Mouse (Mus musculus) right cerebral cortex, postnatal 25 days (tissue): ENCODE results near the gene 2610507B11Rik.

Source experiments
- DNase-seq: peaks from one replicate; pipeline ENCODE4 v3.0.0; 2022

2610507B11Rik gene

DNA sequence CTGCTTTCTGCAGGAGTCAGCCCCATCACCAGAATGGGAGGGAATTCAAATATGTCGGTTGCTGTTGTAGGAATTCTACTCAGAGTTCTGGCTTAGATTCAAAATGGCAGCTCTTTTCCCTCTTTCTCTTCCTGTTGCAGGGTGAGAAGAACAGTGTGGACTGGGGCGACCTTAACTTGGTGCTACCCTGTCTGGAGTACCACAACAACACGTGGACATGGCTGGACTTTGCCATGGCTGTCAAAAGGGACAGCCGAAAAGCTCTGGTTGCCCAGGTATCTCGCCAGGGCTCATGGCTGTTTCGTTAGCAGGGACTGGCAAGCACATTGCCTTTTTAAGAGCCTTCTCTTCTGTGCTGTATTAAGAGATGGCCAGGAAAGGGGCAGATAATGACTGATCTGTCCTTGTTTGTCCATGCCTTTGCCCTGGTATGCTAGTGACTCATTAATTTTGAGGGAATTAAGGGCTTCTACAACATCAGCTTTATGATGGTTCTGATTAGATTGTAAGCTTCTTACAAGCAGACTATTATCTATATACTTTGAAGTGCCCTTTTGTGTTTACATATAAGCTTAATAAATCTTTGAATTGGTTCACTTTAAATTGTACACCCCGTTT, 27.7 kb downstream of the 2610507B11Rik start:
- DNase-seq, result no peak

DNA sequence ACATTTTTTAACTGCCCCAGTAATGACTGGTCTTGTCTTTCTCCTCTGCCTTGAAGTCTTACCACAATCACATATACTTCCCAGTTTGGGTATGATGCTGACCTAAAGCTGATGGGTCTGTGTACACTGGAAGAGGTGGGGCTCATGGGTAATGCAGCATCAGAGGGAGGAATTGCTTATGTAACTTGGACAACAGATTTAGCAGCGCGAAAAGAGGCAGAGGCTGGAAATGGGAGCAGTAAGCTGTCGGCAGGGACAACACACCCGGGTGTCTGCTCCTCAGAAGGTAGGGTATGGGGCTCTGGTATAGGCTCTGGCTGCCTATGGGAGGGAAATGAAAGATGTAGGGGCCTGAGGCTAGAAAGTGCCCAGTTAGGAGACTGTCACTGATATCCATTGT, 29.1 kb downstream of the 2610507B11Rik start, which contains the start of gene BC030499:
Gene BC030499 (plus strand): TSS at position 188 of the 400 bp plus-strand sequence.
- peak; percentile 46 for DNase-seq

DNA sequence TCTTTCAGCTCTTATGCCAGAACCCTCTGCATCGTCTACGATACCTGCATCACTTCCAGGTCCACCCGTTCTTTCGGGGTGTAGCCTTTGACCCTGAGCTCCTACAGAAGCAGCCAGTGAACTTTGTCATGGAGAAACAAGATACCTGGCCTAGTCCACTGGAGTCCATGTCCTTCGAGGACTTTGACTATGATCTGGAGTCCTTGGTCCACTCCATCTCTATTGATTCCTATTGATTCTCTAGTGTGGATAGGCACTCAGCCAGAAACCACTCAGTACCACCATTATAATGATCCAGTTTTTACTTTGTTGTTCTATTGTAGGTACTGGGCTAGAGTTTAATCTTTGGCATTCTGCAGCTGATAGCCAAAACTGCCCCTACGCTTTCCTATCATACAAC, 33.0 kb downstream of the 2610507B11Rik start:
- DNase-seq, result no peak

DNA sequence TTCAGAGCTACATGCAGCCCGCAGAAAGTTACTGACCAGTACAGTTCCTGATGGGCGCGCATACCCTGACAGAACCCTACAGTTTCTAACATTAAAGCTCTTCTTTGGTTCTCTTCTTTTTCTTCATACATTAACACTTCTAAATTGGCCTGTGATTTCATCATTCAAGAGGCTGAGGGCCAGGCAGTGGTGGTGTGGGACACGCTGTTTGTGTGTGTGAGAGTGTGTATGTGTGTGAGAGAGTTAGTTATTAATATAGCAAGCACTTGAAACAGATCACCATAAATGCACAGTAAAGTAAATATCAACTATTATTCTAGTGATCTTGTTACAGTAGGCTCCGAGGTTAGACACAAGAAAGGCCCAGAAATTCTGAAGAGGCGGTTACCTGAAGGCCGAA, 39.4 kb downstream of the 2610507B11Rik start:
- DNase-seq, result no peak

DNA sequence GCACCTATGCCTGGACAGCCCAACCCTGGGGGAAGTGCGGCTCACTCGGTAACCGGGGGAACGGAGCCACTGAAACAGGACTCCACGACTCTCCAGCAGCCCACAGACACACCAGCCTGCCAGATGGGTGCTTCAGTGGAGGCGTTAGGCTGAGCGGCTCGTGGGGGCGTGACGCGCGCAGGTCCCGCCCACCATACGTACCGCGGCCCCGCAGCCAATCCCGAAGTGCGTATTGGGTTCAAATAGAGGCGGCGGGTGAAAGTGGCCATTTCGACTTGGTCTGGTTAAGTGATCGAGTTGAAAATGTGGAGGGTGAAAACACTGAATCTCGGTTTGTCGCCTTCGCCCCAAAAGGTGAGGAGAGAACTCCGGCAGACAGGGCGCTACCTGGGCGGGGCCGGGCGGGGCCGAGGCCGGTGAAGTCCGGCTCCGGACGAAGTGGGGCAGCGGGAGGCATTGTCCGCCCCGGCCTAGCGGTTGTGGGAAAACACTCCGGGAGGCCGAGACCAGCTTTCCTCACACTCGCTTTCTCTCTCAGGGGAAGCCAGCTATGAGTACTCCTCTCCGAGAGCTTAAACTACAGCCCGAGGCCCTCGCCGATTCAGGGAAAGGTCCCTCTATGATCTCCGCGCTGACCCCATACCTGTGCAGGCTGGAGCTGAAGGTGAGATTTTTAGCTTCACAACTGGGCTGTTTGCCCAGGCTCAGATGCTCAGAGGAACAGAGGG, 40.0 kb downstream of the 2610507B11Rik start, which contains the start of gene Spag5:
Gene Spag5 (plus strand): TSS at position 173 of the 728 bp plus-strand sequence.
- peak; percentile 92 for DNase-seq

DNA sequence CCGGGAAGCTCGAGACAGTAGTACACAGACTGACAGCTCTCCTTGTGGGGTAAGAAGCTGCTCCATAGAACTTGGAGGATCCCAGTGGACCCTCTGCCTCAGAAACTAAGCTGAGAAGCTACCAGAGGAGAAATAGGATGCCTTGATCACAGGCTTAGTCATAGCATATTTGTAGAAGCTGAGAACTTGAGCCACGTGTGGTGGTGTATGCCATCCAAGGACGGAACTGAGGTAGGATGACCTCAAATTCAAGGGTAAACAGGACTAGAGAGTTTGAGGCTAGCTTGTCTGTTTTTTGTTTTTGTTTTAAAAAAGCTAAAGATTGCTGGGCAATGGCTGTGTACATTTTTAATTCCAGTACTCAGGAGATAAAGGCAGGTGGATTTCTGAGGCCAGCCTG, 43.7 kb downstream of the 2610507B11Rik start:
- DNase-seq, result no peak

DNA sequence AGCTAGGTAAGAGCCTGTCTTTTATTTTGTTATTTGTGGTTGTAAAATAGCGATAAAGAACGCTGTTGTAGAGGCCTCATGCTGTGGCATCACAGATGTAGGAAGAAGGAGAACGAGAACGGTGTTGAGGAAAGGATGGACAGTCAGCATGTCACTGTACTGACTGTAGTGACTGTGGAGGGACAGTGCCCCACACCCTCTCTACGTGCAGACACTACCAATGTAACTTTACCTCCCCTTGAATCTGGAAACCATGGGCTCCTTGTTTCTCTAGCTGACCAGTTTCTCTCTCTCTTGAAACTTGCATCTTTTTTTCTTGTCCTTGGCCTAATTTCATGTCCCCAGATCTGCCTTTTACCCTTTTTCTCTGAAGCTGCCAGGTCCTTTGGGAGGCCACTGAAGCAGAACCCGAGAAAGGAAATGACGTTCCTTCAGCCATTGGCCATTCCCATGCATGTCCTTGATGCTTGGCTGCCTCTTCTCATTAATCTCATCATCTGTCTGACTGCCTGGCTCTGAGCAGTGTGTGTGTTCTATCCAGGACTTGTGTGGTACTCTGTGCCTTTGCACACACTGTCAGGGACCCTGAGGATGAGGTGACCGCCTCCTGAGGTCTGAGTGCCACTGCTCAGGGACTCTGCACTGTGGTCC, 49.4 kb downstream of the 2610507B11Rik start:
- DNase-seq, result no peak

DNA sequence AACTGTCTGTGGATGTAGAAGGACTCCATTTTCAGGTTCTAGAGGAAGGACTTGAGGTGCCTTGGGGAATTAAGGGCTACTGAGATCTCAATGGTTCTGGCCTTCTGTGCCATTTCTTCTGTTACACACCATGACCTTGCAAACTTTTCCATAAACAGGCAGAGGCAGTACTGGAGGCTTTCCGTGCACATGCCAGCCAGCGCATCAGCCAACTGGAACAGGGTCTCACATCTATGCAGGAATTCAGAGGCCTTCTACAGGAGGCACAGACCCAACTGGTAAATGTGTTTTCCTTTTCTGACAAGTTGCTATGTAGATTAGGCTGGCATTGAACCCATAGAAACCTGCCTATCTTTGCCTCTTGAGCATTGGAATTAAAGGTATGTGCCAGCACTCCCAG, 52.1 kb downstream of the 2610507B11Rik start:
- no peak for DNase-seq

DNA sequence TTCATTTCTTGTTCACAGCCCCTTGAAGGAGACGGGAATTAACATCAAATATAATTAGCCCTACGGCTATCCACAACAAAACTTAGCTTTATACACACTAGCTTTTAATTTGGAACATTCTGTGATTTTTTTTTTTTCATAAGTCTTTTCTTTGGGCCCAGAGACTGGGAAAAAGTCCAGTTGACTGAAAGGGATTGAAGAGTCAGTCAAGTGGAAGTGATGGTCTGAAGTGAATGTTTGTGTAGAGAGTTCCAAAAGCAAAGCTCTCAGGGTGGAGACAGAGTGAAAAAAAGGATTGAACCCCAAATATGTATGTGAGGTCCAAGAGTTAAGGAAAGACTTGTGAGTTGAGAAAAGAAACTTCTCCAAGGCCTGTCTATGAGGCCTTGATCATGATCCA, 56.9 kb downstream of the 2610507B11Rik start:
- no peak for DNase-seq

DNA sequence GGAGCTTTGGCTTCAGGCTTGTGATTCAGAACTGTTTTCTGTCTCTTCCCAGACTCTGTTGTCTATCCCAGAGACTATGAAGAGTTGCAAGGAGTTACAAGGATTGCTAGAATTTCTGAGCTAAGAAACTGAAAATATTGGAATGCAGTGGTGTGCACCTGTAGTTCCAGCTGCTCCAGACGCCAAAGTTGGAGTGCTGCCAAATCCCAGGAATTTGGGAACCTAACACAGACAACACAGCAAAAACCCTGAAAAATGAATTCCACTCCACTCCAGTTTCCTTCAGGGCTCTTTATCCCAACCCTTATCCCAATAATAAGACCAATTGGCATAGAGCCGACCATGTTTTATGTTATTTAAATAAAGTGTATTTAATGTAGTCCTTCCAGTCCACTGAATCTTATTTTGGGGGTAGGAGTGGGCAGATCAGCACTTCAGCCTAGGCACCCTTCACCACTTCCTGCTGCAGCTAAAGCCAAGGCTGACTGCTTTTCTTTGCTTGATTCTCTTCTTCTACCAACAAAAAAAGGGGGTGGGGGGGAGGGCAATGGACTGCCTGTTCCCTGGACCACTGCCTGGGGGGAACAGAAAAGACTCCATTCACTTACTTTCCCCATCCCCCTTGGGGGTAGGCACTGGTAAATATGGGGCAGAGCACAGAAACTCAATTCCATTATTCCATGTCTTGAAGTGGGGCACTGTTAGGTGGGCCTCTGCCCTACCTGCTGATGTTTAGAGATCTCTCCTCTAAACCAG, 60.7 kb downstream of the 2610507B11Rik start:
- no peak for DNase-seq

DNA sequence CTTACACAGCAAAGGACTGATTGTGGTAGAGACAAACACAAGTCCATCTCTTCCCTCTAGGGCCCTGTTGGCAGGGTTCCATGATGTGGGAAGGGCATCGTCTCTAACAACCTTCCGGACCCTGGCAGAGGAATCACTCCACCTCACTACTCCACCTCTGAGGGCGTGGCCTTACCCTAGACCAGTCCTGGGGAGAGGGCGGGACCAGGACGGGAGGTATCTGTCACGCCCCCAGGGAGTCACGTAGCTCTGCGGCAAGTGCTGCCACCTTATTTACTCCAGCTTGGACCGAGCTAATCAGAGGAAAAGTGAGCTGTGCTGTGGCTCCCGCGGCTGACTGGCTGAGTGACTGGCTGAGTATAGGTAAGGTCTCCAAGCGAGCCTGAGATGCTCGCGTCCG, 61.3 kb downstream of the 2610507B11Rik start, which contains the start of gene Aldoc:
Gene Aldoc (plus strand): TSS at position 109 of the 400 bp plus-strand sequence.
- DNase-seq, result peak; percentile 76

DNA sequence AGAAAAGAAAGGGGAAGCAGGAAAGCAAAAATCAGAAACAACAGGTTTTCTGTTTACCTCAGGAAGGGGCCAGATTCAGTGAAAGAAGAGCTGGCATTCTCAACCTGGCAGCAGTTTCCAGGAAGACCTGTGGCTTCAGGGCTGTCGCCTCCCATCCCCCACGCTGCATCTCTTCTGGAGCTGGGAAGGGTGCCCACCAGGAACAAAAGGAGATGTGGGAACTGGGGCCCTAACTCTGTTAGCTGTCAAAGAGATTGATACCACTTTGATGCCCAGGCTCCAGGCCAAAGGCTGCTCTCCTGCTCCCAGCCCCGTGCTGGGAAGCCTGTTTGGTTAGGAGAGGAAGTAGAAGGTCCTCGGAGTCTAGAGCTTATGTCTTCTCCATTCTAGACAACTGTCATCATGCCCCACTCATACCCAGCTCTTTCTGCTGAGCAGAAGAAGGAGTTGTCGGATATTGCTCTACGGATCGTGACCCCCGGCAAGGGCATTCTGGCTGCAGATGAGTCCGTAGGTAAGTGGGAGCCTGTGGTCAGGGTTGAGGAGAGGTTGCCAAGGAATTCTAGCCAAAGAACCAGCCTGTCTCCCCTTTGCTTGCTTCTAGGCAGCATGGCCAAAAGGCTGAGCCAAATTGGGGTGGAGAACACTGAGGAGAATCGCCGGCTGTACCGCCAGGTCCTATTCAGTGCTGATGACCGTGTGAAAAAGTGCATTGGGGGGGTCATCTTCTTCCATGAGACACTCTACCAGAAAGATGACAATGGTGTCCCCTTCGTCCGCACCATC, 62.6 kb downstream of the 2610507B11Rik start:
- no peak for DNase-seq

DNA sequence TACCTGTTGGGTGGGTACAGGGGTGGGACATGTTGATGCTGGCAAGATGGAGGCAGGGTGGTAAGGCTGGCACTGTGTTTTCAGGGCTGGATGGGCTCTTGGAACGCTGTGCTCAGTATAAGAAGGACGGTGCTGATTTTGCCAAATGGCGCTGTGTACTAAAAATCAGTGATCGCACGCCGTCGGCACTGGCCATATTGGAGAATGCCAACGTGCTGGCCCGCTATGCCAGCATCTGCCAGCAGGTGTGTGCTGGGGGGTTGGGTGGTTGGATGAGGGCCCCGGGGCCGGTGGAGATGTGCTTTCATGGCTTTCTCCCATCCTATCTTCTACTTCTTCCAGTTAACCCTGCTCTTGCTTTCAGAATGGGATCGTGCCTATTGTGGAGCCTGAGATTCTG, 63.4 kb downstream of the 2610507B11Rik start:
- DNase-seq, result no peak

DNA sequence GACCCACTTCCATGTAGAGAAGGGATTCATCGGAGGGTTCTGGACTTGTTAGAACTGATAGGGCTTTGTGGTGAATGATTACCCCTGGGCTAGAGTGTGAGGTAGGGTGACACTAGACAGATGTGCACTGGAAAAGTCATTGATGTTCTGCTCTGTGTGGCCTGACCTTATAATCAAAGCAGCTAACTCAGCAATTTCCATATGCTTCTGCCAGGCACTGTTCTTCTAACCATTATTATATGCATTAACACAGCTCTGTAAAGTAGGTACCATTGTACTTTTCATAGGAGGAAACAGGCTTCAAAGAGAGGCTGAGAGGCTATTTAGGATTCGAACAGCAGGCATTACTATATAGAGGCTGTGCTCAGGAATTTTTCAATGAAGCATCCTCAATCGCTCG, 65.7 kb downstream of the 2610507B11Rik start:
- no peak for DNase-seq

DNA sequence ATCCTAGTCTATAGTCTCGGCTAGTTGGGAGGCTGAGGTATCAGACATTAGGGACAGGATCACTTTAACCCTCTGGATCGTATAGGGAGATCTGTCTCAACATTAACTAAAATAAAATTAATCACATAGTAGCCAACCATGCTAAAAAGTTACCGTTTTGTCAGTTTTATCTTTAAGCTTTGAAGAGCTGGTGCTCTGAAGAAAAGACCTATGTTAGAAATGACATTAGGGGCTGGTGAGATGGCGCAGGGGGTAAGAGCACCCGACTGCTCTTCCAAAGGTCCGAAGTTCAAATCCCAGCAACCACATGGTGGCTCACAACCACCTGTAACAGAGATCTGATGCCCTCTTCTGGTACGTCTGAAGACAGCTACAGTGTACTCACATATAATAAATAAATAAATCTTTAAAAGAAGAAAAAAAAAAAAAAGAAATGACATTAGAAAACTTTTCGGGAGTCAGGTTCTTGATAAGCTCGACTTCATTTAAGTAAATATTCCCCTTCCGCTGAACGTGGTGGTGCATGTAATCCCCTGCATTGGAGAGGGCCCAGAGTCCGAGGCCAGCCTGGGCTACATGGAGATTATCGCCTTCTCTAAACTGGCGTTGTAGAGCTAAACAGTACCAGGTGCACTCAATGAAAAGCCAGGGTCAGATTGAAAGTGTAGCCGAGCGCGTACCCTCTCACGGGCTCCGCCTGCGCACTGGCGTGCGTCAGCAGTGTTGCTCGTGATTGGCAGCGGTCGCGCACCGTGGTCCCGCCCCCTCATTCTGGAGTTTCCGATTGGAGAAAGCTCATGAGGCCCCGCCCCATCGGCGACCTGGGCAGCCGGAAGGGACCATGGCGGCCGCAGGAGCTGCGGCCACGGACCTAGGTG, 66.3 kb downstream of the 2610507B11Rik start, which contains the start of gene Pigs:
Gene Pigs (plus strand): TSS at position 782 of the 878 bp plus-strand sequence.
- peak; percentile 94 for DNase-seq

DNA sequence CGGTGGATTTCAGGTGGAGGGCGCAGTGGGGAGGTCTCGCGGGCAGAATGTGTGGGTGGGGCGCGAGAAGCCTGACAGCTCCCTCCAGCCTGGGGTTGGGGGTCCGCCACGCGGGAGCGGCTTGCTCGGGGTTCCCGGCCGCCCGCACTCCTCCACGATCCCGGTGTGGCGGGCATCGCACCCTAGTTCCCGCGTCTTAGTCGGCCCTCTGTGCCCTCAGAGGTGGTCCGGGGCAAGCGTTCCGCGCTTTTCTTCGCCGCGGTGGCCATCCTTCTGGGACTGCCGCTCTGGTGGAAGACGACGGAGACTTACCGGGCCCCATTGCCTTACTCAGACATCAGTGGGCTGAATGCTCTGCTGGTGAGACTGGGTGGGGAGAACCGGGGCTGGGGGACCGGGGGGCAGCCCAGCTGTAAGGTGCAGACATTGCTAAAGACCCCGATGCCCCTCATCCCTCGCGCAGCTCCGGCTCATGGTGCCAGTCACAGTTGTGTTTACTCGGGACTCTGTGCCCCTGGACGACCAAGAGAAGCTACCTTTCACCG, 67.0 kb downstream of the 2610507B11Rik start:
- no peak for DNase-seq

DNA sequence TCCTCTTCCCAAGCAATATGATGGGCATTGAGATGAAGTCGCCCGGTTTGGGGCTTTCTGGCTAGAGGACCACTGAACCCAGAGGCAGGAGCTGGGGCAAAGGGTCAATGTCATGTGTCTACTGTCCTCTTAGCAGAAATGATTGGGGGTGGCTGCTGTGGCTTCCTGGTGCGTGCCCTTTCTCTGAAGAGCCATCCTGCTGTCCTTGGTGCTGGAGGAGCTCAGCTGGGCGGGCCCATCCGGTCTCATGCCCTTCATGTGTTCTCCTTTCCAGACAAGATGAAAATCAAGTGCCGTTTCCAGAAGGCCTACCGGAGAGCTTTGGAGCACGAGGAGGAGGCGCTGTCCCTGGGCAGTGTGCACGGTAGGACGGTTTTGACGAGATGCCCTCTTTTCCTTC, 71.1 kb downstream of the 2610507B11Rik start:
- no peak for DNase-seq

DNA sequence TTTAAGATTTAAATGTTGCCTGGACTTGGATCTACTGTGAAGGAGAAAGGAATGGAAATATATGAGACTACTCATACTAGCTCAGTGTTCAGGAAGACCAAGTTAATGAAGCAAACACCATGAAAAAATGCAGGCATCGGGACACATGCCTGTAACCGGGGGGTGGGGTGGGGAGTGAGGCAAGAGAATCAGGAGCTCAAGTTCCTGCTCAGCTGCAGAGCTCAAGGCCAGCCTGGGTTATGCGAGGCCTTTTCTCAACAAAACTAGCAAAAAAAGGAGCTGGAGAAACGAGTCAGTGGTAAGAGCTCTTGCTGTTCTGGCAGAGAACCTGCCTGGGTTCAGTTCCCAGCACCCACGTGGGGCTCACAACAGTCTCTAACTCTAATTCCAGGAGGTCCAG, 72.4 kb downstream of the 2610507B11Rik start:
- no peak for DNase-seq

DNA sequence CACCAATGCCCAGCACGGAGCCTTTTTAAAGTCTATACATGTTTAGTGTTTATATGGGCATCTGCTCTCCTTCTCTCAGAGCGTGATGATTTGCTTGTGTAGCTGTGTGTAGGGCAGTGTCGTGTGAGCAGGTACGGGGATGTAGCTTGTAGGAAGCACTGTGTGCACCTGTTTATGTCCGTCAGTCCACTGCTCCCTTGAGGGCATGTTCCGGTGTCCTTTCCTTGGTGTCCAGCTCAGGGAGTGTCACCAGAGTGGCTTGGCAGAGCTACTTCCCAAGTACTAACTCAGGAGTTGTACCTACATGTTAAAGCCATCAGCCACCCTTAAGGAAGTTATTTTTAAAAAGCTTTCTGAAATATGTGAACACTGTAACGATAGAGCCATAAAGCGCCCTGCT, 75.5 kb downstream of the 2610507B11Rik start:
- no peak for DNase-seq
